Mouse (Mus musculus) right cerebral cortex, adult 2 months (tissue): ENCODE data around the gene Gcm1.
A peak's percentile ranks its signal among the peaks of the same experiment; 100 is the strongest.

ENCODE experiments used
- DNase-seq, 2 experiments: peaks; one replicate each; pipeline ENCODE4 v3.0.0; 2021 to 2022; ENCODE audit warnings: low spot score in 2 of 2

The Gcm1 gene

DNA sequence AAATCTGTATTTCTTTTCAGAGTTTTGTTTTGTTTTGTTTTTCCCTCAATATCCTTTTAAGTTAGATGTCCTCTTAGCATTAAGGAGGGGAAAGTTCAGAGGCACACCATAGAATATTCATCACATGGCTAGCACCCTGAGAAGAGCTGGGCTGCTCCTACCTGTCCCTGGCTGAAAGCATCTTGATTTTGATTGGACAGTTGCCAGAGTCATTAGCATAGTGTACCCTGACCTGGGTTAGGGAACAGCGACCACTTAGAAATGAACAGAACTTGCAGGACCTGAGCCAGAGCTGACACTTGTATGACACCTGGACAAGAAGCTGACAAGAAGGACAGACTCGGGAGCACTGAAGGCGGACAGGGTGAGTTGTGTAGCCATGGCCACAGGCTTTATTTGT lies at the start of gene Gcm1:
Gcm1 (plus strand) TSS at position 248 of the 400 bp plus-strand sequence.
- no peak for DNase-seq

DNA sequence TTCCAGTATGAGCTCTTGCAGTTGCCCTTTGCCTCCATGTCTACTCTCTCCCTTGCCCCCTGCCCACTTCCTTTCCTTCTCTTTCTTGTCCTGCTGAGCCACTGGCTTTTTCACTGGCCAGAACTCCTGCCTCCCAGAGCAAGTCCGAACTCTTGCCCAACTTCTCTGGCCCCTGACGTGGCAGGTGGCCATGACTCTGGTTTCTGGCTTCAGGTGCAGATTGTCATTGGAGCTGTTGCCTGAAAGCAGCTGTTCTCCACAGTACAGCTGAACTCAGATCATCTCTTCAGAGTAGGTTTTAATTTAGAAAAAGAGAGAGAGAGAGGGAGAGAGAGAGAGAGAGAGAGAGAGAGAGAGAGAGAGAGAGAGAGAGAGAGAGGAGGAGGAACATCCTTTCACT lies 48.4 kb upstream of the Gcm1 start:
- no peak for DNase-seq

DNA sequence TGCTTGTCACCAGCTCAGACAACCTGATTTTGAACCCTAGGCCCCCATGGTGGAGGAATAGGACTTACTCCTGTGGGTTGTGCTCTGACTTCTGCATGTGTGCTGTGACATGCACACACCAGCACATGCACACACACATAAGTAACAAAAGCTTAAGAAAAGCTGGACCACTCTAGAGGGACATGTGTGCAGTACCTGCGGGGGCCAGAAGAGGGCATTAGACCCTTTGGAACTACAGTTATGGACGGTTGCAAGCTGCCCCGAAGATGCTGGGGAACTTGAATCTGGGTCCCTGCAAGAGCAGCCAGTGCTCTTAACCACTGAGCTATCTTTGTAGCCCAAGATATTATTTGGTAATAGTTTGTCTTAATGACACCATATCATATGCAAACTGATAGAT lies 46.2 kb upstream of the Gcm1 start:
- no peak for DNase-seq

DNA sequence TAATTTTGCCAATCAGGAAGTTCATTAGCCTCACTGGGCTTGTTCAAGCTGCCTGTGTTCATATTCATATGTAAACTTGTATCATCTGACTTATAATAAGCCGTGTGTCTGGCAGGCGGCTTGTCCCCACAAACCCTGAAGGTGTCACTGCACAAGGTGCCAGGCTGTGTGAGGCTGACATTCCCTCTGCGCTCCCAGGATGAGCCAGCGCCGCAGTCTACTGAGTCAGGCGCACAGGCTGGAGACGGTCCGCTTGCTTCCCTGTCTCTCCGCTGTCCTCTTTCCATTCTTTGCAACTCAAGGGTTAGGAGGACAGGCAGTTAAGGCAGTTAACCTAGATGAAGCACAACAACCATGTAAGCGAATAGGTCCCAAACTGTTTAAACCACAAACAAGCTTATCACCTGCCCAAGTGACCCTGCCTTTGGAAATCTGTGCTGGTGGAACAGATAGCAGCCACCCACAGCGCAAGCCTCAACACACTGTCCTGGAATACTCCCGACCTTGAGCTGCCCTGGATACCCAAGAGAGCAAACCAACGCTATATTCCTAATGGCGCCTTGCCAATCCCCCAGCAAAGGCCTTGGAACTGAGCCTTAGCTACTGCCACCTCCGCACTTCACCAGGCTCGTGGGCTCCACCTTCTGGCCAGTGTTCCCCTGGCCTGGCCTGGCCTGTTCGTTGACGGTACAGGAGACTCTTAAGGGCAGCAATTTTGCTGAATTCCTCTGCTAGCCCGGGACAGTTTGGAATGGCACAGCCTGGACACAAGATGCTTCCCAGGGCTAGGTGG lies 45.3 kb upstream of the Gcm1 start:
- peak; percentile 58 to 66 for DNase-seq

DNA sequence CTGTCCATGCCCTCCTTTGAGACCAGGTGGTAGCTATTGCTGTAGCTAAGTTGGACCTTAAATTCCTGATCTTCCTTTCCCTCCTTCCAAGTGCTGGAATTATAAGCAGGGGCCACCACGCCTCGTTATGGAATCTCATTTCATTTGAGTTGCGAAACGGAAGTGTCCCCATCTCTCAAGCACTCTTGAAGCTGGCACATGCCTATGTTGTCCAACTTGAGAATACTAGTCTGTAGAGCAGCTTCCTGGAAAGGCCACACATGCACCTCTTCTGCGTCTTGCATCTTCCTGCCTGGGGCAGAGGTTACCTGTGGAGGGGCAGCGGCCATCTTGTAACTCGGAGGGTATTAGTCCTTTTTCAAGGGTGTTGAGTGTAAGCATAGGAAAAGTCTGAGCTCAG lies 42.3 kb upstream of the Gcm1 start:
- no peak for DNase-seq

DNA sequence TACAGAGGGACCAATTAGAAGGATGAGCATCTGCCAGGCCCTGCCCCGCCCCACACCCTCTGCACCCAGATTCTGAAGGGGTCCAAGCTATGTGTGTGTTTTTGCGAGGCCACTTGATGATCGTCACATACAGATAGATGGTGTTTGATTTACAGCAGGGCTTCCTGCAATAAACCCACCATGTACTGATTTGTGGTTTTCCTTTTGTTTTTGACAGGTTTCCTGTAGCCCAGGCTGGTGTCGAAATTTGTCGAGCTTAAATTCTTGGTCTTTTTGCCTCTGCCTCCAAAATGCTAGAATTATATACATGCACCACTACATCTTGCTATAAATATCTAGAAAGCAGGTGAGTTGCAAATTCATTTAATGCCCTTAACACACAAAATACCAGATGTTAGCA lies 41.5 kb upstream of the Gcm1 start:
- no peak for DNase-seq

DNA sequence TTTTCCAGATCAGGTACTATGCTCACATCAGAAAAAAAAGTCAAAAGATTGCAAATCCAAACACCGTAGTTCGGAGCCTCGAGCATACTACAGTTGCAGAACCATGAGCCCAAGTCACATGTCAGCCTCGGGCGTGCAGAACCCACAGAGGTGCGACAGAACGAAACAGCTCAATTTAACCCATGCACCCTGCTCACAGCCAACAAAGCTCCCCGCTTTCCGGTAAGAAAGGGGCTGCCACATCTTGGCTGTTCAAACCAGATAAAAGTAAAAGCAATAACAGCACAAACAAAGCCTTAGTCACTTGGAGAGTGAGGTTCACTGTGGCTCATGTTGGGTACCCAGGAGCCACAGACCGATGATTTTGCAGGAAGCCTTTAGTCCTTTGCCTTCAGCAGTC lies 41.0 kb upstream of the Gcm1 start:
- no peak for DNase-seq

DNA sequence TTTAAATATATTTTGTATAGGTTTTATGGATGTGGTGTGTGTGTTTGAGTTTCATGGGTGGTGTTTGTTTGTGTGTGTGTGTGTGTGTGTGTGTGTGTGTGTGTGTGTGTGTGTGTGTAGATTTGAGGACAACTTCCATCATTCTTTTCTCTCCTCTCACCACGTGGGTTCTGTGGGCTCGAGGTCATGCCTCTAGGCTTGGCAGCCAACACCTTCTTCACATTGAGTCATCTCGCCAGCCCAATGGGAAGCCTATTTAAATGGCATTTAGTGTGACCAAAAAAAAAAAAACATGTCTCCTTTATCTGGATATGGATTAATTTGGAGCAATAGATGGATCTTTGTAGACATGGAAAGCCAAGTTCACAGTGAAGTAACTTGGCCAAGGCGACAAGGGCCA lies 39.7 kb upstream of the Gcm1 start:
- DNase-seq = no peak

DNA sequence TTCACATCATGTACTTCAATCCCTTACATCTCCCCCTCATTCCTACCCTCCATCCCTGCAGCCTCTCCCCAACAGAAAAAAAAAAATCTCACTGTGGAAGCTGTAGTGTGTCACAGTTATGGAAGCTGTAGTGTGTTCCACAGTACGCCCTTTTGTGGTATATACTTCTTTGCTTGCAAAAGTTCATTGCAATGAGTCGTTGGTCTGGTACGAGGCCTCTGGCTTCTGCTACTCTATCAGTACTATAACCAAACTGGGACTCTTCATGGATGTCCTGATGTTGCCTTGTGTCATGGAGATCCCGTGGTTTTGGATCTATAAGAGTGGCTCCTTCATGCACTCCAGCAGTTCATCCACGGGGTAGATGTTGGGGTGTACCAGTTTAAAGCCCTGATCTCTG lies 39.0 kb upstream of the Gcm1 start:
- no peak for DNase-seq

DNA sequence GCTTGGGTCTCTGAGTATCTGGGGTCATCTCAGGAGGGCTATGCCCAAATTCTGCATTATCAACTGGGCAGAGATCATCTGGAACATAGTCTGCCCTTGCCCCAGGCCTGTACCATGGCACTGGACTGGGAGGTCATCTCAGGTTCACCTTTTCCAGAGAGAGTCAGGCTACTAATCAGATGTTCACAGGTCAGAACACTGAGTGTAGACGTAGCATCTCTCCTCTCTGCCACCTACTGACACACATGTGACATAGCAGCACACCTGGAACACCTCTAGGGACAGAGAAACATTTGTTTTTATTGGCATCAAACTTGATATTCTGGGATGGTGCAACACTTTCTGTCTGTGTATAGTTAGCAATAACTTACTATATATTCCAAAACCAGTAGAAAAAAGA lies 37.9 kb upstream of the Gcm1 start:
- DNase-seq = no peak

DNA sequence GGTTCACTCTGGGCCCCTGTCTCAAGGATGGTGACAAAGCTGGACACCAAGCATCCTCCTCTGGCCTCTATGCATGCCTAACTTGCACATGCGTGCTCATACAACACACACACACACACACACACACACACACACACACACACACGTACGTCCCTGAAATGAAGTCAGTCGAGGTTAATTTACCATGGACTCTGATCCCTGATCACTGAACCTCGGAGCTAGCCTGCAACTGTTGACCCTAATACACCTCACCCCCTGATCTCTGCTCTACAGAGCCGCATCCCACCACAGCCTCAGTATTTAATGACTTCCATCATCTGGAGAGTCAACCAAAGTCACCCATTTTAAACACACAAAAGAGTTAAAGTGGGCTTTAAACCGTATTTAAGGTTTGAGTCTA lies 35.9 kb upstream of the Gcm1 start:
- no peak for DNase-seq

DNA sequence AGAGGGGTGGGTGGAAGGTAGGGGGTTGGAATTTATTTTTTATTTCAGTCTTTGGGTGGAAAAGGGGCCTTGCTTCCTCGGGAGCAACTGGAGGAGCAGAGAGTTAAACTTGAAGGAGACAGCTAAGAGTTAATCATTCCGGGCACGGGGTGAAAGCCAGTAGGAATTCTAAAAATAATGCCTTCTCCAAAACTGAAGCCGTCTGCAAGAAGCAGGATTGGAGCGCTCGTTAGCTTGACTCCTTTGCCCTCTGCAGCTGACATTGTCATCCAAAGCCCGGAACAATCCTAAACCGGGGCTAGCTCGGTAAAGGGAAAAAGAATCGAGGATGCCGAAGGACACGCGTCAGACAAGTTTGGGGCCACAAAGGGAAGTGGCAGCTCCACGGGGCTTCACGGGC lies 35.4 kb upstream of the Gcm1 start:
- DNase-seq = no peak

DNA sequence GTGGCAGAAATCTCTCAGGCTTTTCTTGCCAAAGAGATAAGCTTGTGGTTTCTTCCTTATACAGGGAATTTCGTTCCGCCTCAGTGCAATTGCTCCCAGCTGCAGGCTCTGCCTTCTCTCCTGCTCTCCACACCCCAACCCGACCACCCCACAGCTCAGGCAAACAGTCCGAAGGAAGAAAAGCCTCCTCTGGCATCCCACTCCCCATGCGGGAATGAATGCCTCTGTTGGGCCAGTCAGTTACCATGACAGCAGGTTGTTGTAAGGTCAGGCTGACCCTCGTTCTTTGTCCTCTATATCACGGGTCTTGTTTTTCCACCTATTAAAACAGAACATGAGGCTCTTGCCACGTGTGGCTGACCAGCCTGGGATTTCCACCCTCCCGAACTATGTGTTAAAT lies 30.5 kb upstream of the Gcm1 start:
- DNase-seq = no peak

DNA sequence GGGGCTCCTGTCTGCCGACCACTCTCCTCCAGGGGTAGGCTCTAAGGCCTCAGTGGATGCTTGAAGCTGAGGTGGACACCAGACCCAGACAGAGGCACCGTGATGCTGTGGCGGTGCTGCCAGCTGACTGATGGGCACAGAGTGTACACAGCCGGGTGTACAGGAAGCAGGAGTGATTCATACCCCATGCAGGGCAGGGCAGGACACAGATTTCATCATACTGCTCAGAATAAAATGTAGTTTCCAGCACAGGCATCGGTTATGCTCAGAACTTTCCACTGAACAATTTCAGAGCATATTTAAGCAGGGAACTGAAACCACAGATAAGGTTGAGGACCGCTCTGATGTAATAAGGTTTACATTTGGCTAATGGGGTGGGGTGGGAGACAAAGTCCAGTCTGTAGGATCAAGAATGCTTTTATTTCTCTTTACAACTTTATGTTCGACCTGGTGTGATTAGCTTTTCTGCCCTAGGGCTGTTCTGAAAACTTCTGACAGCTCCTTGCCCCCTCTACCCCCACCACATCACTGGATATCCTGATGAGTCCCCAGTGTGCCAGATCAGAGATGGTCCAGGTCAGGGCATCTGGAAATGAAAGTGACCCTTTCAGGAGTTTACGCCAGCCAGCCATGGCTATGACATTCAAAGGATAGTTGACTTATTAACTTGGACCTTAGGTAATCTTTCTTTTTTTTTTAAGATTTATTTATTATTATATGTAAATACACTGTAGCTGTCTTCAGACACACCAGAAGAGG lies 29.4 kb upstream of the Gcm1 start:
- no peak for DNase-seq

DNA sequence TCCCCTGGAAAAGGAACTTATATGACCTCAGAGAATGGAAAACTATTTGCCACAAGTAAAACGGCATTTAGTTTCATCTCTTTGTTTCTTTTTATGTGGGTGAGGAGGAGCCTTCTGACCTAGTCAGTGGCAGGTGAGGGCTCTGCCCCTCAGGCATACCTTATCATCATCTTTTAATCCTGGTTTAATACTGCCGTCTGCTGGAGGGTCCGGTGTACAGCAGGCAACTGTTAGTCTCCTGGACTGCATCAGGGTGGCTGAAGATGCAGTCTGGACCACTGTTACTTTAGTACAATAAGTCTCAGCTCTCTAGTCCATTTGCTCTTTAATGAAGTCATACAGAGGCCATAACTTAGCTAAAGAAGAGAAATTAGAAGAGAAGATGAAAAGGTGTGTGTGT lies 26.9 kb upstream of the Gcm1 start:
- peak; percentile 75 to 77 for DNase-seq

DNA sequence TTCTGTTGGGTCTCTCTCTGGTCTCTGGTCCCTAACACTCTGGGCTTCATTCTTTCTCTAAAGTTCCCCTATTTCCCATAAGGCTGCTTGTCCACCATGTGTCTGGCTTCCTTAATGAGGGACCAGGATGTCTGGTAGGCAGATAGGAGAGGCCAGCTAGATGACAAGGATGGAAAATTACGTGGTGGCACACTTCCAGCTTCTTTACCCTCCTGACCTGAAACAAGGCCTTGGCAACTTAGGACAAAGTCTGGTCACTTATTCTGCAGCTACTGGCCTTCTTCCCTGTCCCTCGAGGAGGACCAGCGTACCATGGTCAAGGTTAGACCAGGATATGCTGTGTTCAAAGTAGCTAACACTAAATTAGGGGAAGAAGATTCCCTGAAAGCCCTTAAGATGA lies 24.6 kb upstream of the Gcm1 start:
- no peak for DNase-seq

DNA sequence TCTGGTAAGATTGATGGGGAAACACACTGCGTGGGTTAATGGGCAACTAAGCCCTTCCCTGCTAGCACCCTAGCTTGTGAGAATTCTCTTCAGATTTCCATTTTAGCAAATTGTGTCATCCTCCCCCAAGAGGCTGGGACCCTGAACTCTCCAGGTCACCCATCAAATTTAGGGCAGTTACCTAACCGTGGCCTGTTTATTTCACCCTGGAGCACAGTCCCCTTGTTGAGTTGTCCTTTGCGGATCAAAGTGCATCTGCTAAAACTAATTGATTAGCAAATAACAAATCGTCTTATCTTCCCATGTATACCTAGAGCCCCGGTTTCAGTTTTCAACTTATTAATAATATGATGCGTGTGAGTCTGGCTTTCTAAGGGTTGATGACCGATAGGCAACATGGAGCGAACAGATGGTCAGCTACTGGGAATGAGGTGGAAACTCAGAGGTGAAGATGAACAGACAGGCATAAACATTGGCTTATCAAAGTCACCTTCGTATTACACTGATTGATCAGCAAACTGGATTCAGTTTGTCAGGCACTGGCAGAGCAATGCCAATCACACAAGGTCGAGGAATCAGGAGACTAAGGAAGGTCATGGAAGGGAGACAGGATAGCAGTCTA lies 20.8 kb upstream of the Gcm1 start:
- DNase-seq = no peak

DNA sequence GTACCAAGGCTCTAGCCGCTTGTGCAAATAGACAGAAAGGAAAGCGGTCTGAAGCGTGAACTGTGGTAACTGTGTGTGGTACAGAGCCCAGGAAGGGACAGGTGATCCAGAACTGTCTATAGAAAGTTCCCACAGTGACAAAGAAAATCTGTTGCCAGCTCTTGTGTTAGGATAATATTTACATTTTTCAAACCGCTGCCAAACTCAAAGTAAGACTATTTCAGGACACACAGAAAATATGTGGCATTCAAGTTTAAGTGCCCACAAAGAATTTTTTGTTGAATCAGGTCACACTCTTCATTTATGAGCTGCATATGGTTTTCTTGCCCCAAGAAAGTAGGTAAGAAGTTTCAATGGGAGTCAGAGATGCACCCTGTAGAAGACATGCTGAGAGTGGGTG lies 18.8 kb upstream of the Gcm1 start:
- no peak for DNase-seq

DNA sequence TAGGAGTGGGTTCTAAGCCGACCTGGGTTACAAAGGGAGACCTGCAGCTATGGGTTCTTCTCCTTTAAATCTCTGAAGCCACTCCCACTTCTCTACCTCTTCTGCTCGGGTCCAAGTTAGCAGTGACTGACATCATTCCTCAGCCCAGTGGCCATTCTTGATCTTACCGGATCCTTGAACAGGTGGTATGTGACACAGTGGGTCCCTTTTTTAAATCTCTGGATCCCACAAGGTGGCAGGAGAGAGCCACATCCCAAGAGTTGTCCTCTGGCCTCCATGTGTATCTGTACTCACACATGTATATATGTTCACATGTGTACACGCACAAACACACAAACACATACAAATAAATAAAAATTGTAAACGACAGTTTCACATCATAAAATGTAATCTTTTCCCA lies 16.4 kb upstream of the Gcm1 start:
- DNase-seq = no peak

DNA sequence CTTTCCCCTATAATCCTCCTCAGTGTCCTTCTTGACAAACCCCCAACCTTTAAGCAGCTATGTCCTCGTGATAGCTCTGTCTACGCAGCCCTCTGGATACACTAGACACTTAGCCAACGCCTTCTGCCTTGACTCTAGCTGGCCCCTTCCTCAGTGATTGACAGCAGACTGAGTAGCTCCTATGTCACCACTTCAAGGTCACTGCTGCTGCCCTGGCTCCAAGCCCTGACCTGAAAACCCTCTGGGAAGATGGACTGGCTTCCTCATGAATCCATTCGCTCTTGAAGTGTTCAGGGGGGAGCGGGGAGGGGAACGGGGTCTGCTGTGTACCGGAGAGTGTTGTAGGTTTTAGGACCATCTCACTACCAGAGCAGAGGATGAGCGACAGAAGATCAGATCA lies 15.9 kb upstream of the Gcm1 start:
- no peak for DNase-seq

DNA sequence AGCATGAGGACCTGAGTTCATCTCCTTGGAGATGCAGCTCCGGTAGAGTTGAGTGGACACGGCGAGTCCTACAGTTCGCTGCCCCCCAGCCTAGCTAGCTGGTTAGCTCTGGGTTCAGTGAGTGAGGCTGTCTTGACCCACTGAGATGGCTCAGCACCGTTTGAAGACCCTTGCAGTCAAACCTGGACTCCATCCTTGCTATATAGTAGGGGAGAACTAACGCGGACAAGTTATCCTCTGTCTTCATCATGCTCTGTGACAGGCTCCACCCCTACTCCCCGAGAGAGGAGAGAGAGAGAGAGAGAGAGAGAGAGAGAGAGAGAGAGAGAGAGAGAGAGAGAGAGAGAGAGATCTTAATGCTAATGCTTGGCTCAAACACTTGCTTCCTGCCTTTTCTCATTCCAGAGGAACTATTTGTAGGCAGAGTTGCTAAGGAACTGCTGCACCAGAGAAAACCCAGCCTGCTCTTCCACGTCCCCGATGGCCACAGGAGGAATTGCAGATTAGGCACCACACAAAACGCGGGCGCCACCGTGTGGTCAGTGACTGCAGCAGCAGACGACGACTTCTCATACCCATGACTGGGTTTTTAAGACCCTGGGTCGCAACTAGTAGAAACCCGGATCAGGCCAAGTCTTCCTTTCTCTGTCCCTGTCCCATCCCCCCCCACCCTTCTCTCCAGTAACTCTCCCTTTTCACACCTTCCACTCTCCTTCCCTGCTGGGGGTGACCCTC lies 12.8 kb upstream of the Gcm1 start:
- peak; percentile 73 to 87 for DNase-seq

DNA sequence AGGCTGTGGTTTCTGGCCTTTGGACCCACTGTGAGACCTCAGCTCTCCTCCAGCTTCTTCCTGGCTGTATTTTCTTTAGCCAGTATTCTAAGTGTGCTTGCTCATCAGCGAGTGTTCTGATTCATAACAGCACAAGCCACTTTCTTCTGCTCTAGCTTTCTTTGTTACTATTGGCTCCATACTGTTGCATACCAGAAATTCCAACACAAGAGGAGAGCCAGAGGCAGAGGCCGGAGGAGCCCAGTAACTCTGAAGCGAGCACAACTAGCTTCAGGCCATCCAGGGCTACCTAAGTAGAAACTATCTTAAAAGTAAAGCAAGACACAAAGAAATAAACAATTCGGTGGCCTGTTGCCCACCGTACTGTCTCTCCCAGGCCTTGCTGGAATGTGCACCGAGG lies 6.6 kb upstream of the Gcm1 start:
- no peak for DNase-seq
